Mouse (Mus musculus) kidney, adult 2 months (tissue): ENCODE measurements around the gene Galnt10.

ENCODE experiments used
- CTCF ChIP-seq: fragments of 200-500 bp; conservative IDR thresholded peaks from 2 replicates; pipeline ENCODE4 v1.5.1; 2011; ENCODE audit warnings: low read depth, mild to moderate bottlenecking, control low read depth, low read length, moderate library complexity, mixed read lengths; ENCODE audit not compliant: insufficient read depth, insufficient read length
- POLR2A ChIP-seq: fragments of 200-500 bp; IDR thresholded peaks from one replicate; pipeline ENCODE4 v1.6.1; 2011; ENCODE audit warnings: low read depth, low read length, control low read depth

GRCm38 (mm10) chr11:57700114-57700513, 54.9 kb downstream of the Galnt10 start:
- no peak for TF ChIP-seq POLR2A
- no peak for TF ChIP-seq CTCF
